Mouse (Mus musculus) liver, embryonic 13.5 days (tissue): ENCODE results near the gene Htr1d. TPM values are rescaled to one million over a fixed set of nuclear protein-coding genes. Genes with fewer than 3 reads are reported as not detected.
A peak's percentile ranks its signal among the peaks of the same experiment; 100 is the strongest.

Source experiments
- ATAC-seq: fragments of 200-750 bp; cut with Nextera tagmentation; 2 replicates; pipeline ENCODE4 v1.8.0; 2017; ENCODE audit warnings: low read depth, mild to moderate bottlenecking, moderate number of reproducible peaks, moderate library complexity
- DNase-seq: peaks from one replicate; pipeline ENCODE4 v3.0.0; 2022
- H3K27ac ChIP-seq: fragments of 300-500 bp; sonication (generic); 2 replicates; pipeline ENCODE4 v1.5.1; 2015; ENCODE audit warnings: moderate library complexity, mild to moderate bottlenecking, inconsistent platforms
- H3K27me3 ChIP-seq: fragments of 300-500 bp; sonication (generic); 2 replicates; pipeline ENCODE4 v1.6.1; 2015; ENCODE audit warnings: mild to moderate bottlenecking, inconsistent platforms
- H3K36me3 ChIP-seq: fragments of 300-500 bp; sonication (generic); 2 replicates; pipeline ENCODE4 v1.6.1; 2015; ENCODE audit warnings: mild to moderate bottlenecking, inconsistent platforms
- H3K4me1 ChIP-seq: fragments of 300-500 bp; sonication (generic); replicated peaks from 2 replicates; pipeline ENCODE4 v1.6.1; 2015; ENCODE audit warnings: inconsistent platforms
- H3K4me2 ChIP-seq: fragments of 300-500 bp; sonication (generic); 2 replicates; pipeline ENCODE4 v1.6.1; 2015; ENCODE audit warnings: inconsistent platforms, mild to moderate bottlenecking, moderate library complexity
- H3K4me3 ChIP-seq: fragments of 300-500 bp; sonication (generic); replicated peaks from 2 replicates; pipeline ENCODE4 v1.5.1; 2015; ENCODE audit warnings: mild to moderate bottlenecking, inconsistent platforms
- H3K9ac ChIP-seq: fragments of 300-500 bp; sonication (generic); 2 replicates; pipeline ENCODE4 v1.6.1; 2015; ENCODE audit warnings: mild to moderate bottlenecking, inconsistent platforms
- H3K9me3 ChIP-seq: fragments of 300-500 bp; sonication (generic); replicated peaks from 2 replicates; pipeline ENCODE4 v1.6.1; 2016; ENCODE audit warnings: inconsistent platforms
- WGBS: fragments of 180-500 bp; shearing (Covaris S2); methylation state at CpG from one replicate; pipeline ENCODE4 v1.1.7; 2015; ENCODE audit not compliant: insufficient replicate concordance; 5-methylcytosine and 5-hydroxymethylcytosine counted together
- polyA plus RNA-seq: library from polyadenylated mRNA; unstranded; fragments of >200 nt; fragmentation: Nextera tagmentation; extraction: Ambion mirVana; gene quantifications from 2 replicates; pipeline ENCODE4 v1.2.1, GENCODE M21; 2015

Htr1d gene
- polyA plus RNA-seq, 1 experiment from 2014 or later = not detected

GRCm38 (mm10) chr4:136466226-136466625, 42.9 kb downstream of the Htr1d start:
- Histone ChIP-seq H3K4me2 (no peak overlapping the region), H3K4me1 (peaks cover 50% of the 10 kb centered on the region), H3K9ac (no peak overlapping the region), H3K4me3 (no peak overlapping the region), H3K27ac (no peak overlapping the region), H3K36me3 (no peaks in the 10 kb centered on the region), H3K27me3 (peaks cover 73% of the 10 kb centered on the region), H3K9me3 (no peaks in the 10 kb centered on the region)
- DNase-seq = no peak
- 56% methylated on average over 4 of the region's 4 CpGs for WGBS
- ATAC-seq = no peak

- WGBS = 62% methylated on average over 14 of the region's 14 CpGs
- no peaks in the 10 kb centered on the region for H3K9me3 ChIP-seq
- H3K4me3 ChIP-seq = peak overlapping the region; percentile 75; the same call in 1 of the 2 replicates
- DNase-seq (no peak), ATAC-seq (no peak)
- peak overlapping the region; percentile 92 for H3K4me2 ChIP-seq
- H3K9ac ChIP-seq = no peak overlapping the region
- H3K36me3 ChIP-seq = no peaks in the 10 kb centered on the region
- H3K27ac ChIP-seq = no peak overlapping the region
- peaks cover 39% of the 10 kb centered on the region for H3K4me1 ChIP-seq
- H3K27me3 ChIP-seq = peaks cover 58% of the 10 kb centered on the region
These were observed 45.4 kb downstream of the Htr1d start for GRCm38 (mm10) chr4:136468553-136469327.

- H3K27me3 ChIP-seq = peaks cover 51% of the 10 kb centered on the region
- WGBS = 2% methylated on average over 35 of the region's 36 CpGs
- peak within 1 kb of the TSS; percentile 75 for H3K4me3 ChIP-seq
- peak; percentile 81 for DNase-seq
- ATAC-seq = peak; percentile 88
- H3K4me1 ChIP-seq = peaks cover 39% of the 10 kb centered on the region
- peak within 1 kb of the TSS; percentile 92 for H3K4me2 ChIP-seq
- no peaks in the 10 kb centered on the region for H3K9me3 ChIP-seq
- peak within 1 kb of the TSS; percentile 74 for H3K27ac ChIP-seq
- no peaks in the 10 kb centered on the region for H3K36me3 ChIP-seq
- peak within 1 kb of the TSS; percentile 78 for H3K9ac ChIP-seq
These were observed 46.1 kb downstream of the Htr1d start, which contains the start of gene Luzp1 for GRCm38 (mm10) chr4:136469371-136469903. Gene Luzp1, plus strand, starts transcription at chr4:136469761.

- ATAC-seq (peak; percentile 49), DNase-seq (no peak)
- H3K4me3 ChIP-seq = peak overlapping the region; percentile 75
- peaks cover 39% of the 10 kb centered on the region for H3K4me1 ChIP-seq
- H3K9ac ChIP-seq = peak overlapping the region; percentile 78
- H3K27me3 ChIP-seq = peaks cover 46% of the 10 kb centered on the region
- H3K9me3 ChIP-seq = no peaks in the 10 kb centered on the region
- peak overlapping the region; percentile 92 for H3K4me2 ChIP-seq
- 1% methylated on average over 46 of the region's 55 CpGs for WGBS
- no peaks in the 10 kb centered on the region for H3K36me3 ChIP-seq
- peak overlapping the region; percentile 74 for H3K27ac ChIP-seq
These were observed 46.6 kb downstream of the Htr1d start for GRCm38 (mm10) chr4:136469941-136470346.

- DNase-seq (peak; percentile 10), ATAC-seq (no peak)
- Histone ChIP-seq H3K4me2 (peak overlapping the region; percentile 92), H3K9me3 (no peaks in the 10 kb centered on the region), H3K9ac (peak overlapping the region; percentile 78), H3K27ac (peak overlapping the region; percentile 74), H3K4me1 (peaks cover 39% of the 10 kb centered on the region), H3K4me3 (peak overlapping the region; percentile 75), H3K36me3 (no peaks in the 10 kb centered on the region), H3K27me3 (peaks cover 41% of the 10 kb centered on the region)
- under 1% methylated on average over 57 of the region's 58 CpGs for WGBS
These were observed 47.2 kb downstream of the Htr1d start for GRCm38 (mm10) chr4:136470347-136471071.

GRCm38 (mm10) chr4:136476692-136477091, 53.4 kb downstream of the Htr1d start:
- Histone ChIP-seq H3K4me1 (peaks cover 2% of the 10 kb centered on the region), H3K27ac (no peak overlapping the region), H3K36me3 (no peaks in the 10 kb centered on the region), H3K4me3 (no peak overlapping the region), H3K4me2 (no peak overlapping the region), H3K9me3 (no peaks in the 10 kb centered on the region), H3K27me3 (peaks cover 5% of the 10 kb centered on the region), H3K9ac (no peak overlapping the region)
- DNase-seq = no peak
- ATAC-seq = no peak
- WGBS = 72% methylated on average over 1 of the region's 1 CpGs

- no peaks in the 10 kb centered on the region for H3K36me3 ChIP-seq
- no peak overlapping the region for H3K4me3 ChIP-seq
- no peak overlapping the region for H3K4me2 ChIP-seq
- no peaks in the 10 kb centered on the region for H3K9me3 ChIP-seq
- DNase-seq (no peak), ATAC-seq (no peak)
- no peak overlapping the region for H3K9ac ChIP-seq
- 79% methylated on average over 2 of the region's 2 CpGs for WGBS
- H3K27me3 ChIP-seq = no peaks in the 10 kb centered on the region
- H3K27ac ChIP-seq = no peak overlapping the region
- H3K4me1 ChIP-seq = peaks cover 5% of the 10 kb centered on the region
These were observed 63.2 kb downstream of the Htr1d start for GRCm38 (mm10) chr4:136486549-136486948.

Other genes with a start within 250 kb of the Htr1d start
- 1.1 and 1.4 TPM in 2 replicates for gene Asap3, start 217.2 kb upstream of the Htr1d start, polyA plus RNA-seq
- 12.9 and 13.6 TPM in 2 replicates for gene Tcea3, start 175.8 kb upstream of the Htr1d start, polyA plus RNA-seq
- gene Zfp46, start 138.8 kb upstream of the Htr1d start, polyA plus RNA-seq = 2.6 and 3.6 TPM in 2 replicates
- 68.5 and 73.1 TPM in 2 replicates for gene Hnrnpr, start 112.6 kb upstream of the Htr1d start, polyA plus RNA-seq
- 0.06 TPM in 1 of 2 replicates, not detected in the other for gene 6030445D17Rik, start 38.7 kb downstream of the Htr1d start, polyA plus RNA-seq
- 17.3 and 19.3 TPM in 2 replicates for gene Luzp1, start 46.2 kb downstream of the Htr1d start, polyA plus RNA-seq
- gene Kdm1a, start 179.2 kb downstream of the Htr1d start, polyA plus RNA-seq = 11.8 and 12.4 TPM in 2 replicates
- gene Tex46, start 186.9 kb downstream of the Htr1d start, polyA plus RNA-seq = not detected in 2 replicates
- gene Lactbl1, start 199.1 kb downstream of the Htr1d start, polyA plus RNA-seq = not detected in 2 replicates